Mouse (Mus musculus): ENCODE results near the gene Xkrx. TPM values are rescaled to one million over a fixed set of nuclear protein-coding genes. Genes with fewer than 3 reads are reported as not detected.

The Xkrx gene
- polyA plus RNA-seq (2017; shearing (Covaris generic)) = 8.5 TPM

DNA sequence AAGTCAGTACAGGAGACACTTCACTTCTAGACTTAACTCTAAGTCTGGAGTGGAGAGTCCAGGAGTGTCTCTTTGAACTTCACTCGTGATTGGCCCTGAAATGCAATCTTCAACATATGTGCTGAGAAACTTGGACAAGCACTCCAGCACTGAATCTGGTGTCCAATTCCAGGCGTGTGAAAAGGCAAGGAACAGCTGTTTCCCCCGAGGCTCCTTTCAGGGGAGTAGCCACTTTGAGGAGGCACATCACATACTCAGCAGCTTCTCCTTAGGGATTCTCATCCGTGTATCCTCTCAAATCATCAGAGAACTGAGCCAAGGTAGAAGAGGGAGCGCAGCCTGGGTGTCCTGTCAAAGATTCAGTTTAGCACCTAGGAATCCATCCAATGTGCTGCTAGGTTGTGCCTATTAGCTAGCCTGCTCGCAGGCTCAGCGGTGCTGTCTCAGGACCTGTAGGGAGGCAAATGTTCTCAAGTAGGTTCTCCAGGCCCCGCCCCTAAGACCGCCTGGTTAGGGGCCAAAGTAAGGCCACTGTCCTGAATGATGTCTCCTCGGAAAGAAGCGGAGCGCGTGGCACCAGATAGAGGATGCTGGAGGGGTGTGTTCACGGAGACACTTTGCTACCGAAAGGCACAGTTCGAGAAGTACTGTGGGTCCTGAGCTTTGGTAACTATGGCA, at the start of gene Xkrx:
Gene Xkrx, minus strand, starts transcription at position 34 of the 678 bp plus-strand sequence.

GRCm38 (mm10) chrX:134187201-134187600, 25.3 kb upstream of the Xkrx start, which contains the start of gene Arl13a:
Gene Arl13a (plus strand): TSS chrX:134187501.

Other genes starting within 250 kb of the Xkrx start
- gene Sytl4, start 180.3 kb downstream of the Xkrx start, polyA plus RNA-seq (2017; shearing (Covaris generic)) = 0.27 TPM
- 62.1 TPM for gene Cstf2, start 102.9 kb downstream of the Xkrx start, polyA plus RNA-seq (2017; shearing (Covaris generic))
- gene Arl13a, start 25.4 kb upstream of the Xkrx start, polyA plus RNA-seq (2017; shearing (Covaris generic)) = not detected
- gene Nox1, start 59.9 kb upstream of the Xkrx start, polyA plus RNA-seq (2017; shearing (Covaris generic)) = 1.8 TPM
- gene Trmt2b, start 114.9 kb upstream of the Xkrx start, polyA plus RNA-seq (2017; shearing (Covaris generic)) = 36.4 TPM
- gene Tmem35a, start 133.1 kb upstream of the Xkrx start, polyA plus RNA-seq (2017; shearing (Covaris generic)) = not detected
- 3.2 TPM for gene Cenpi, start 146.0 kb upstream of the Xkrx start, polyA plus RNA-seq (2017; shearing (Covaris generic))
- 0.14 TPM for gene Drp2, start 242.5 kb upstream of the Xkrx start, polyA plus RNA-seq (2017; shearing (Covaris generic))

All from CD4-positive, CD25-positive, alpha-beta regulatory T cell, adult 9 weeks (primary cell).